Mouse (Mus musculus) 3T3-L1 (cell line): ENCODE data around the gene Eya2.

Source experiments
- DNase-seq: peaks from one replicate; pipeline ENCODE4 v3.0.0-alpha.2; 2015; ENCODE audit warnings: low read depth, low spot score

Eya2 gene

GRCm38 (mm10) chr2:165594907-165595675 lies at the start of gene Eya2:
Gene Eya2 (plus strand): TSS chr2:165595032.
- DNase-seq, result no peak

GRCm38 (mm10) chr2:165545687-165546086 lies 49.1 kb upstream of the Eya2 start:
- DNase-seq, result no peak

GRCm38 (mm10) chr2:165546341-165546740 lies 48.5 kb upstream of the Eya2 start:
- DNase-seq, result no peak

GRCm38 (mm10) chr2:165547410-165547809 lies 47.4 kb upstream of the Eya2 start:
- DNase-seq, result peak; percentile 65

- DNase-seq, result no peak
Observed at GRCm38 (mm10) chr2:165548627-165549026, 46.2 kb upstream of the Eya2 start.

GRCm38 (mm10) chr2:165550410-165550809 lies 44.4 kb upstream of the Eya2 start:
- peak; percentile 16 for DNase-seq

- no peak for DNase-seq
Observed at GRCm38 (mm10) chr2:165554066-165554465, 40.8 kb upstream of the Eya2 start.

- no peak for DNase-seq
Observed at GRCm38 (mm10) chr2:165557278-165557677, 37.6 kb upstream of the Eya2 start.

- no peak for DNase-seq
Observed at GRCm38 (mm10) chr2:165558916-165559315, 35.9 kb upstream of the Eya2 start.

GRCm38 (mm10) chr2:165559506-165560235 lies 35.2 kb upstream of the Eya2 start:
- peak; percentile 59 for DNase-seq

GRCm38 (mm10) chr2:165561861-165562260 lies 33.0 kb upstream of the Eya2 start:
- no peak for DNase-seq

GRCm38 (mm10) chr2:165563298-165564058 lies 31.4 kb upstream of the Eya2 start:
- no peak for DNase-seq

- DNase-seq, result no peak
Observed at GRCm38 (mm10) chr2:165564101-165564500, 30.7 kb upstream of the Eya2 start.

GRCm38 (mm10) chr2:165564620-165565019 lies 30.2 kb upstream of the Eya2 start:
- DNase-seq, result no peak

- no peak for DNase-seq
Observed at GRCm38 (mm10) chr2:165566898-165567297, 27.9 kb upstream of the Eya2 start.

- DNase-seq, result no peak
Observed at GRCm38 (mm10) chr2:165567820-165568219, 27.0 kb upstream of the Eya2 start.

GRCm38 (mm10) chr2:165568911-165569310 lies 25.9 kb upstream of the Eya2 start:
- no peak for DNase-seq

- no peak for DNase-seq
Observed at GRCm38 (mm10) chr2:165571216-165571778, 23.5 kb upstream of the Eya2 start.

- no peak for DNase-seq
Observed at GRCm38 (mm10) chr2:165583044-165583443, 11.8 kb upstream of the Eya2 start.

GRCm38 (mm10) chr2:165583518-165583917 lies 11.3 kb upstream of the Eya2 start:
- no peak for DNase-seq

GRCm38 (mm10) chr2:165584563-165584962 lies 10.3 kb upstream of the Eya2 start:
- no peak for DNase-seq

GRCm38 (mm10) chr2:165590742-165591141 lies 4.1 kb upstream of the Eya2 start:
- no peak for DNase-seq
